Mouse (Mus musculus) retina, postnatal 7 days (tissue): Measurements from ENCODE around the gene Klrb1.

Source experiments
- DNase-seq: peaks from one replicate; pipeline ENCODE4 v3.0.0-alpha.2; 2012; ENCODE audit warnings: low read depth, low spot score

Klrb1 gene

DNA sequence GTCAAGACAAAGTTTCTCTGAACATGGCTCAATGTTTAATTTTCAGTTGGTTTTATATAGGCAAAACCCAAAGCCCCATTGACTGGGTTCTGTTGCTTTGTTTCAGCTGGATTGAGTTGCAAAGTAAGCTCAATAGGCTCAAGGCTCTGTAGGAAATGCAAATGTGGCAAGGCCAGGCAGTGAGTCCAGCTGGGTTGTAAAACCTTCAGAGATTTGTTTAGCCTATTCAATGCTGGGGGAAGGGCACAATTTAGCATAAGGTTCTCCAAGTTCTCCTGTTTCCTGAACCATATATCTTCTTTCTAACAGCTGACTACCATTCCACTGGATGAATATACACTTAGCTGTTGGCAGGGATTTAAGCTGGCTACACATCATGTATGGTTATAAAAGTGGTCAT lies 12.0 kb upstream of the Klrb1 start:
- no peak for DNase-seq

DNA sequence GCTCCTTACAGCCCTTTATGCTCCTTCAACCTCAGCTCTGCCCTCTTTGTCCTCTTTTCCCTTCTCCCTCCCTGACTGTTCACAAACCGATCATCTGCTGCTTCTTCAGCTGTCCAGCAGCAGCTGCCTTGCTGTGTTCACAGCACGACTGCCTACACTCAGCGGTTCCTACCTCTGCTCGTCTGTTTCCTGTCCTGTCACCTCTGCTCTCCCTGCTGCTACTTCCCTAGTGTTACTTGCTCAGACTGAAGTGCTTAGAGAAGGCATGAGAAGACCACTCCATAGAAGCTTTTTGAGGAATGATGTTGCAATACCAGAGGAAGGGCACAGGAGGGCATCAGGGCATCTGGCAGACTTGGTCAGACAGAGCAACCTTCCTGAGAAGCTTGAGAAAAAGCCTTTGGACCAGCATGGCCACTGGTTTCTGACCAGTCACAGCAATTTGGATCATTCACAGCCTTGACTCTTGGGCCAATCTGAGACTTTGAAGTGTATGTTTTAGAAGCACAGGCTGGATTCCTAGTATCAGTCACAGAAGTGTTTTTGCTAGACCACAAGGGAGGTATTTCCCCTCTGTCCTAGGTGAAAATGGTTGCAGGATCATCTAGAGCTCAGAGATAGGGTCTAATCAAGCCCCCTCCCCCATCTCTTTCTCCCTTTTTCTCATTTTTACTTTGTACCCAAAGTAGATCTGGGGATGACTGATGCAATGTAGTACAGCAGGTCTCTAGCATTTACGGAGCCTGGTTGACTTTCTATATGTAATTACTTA lies 11.2 kb upstream of the Klrb1 start:
- no peak for DNase-seq

DNA sequence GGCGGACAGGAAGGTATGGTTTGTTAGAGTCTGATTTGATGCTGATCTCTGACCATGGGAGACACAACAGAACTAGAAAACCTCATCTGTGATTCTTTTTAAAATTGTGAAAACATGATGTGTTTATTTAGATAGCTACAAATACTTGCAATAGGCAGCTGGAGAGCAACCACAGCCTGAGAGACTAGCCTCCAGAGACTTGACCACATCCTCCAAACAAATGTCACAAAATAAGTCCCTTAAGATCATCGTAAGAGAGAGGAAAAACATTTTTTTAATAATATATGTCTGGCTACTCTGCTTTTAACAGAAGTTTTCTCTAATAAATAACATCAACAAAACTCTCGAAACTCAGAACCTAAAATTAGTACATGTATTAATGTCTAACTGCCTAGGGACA lies 9.2 kb upstream of the Klrb1 start:
- no peak for DNase-seq

DNA sequence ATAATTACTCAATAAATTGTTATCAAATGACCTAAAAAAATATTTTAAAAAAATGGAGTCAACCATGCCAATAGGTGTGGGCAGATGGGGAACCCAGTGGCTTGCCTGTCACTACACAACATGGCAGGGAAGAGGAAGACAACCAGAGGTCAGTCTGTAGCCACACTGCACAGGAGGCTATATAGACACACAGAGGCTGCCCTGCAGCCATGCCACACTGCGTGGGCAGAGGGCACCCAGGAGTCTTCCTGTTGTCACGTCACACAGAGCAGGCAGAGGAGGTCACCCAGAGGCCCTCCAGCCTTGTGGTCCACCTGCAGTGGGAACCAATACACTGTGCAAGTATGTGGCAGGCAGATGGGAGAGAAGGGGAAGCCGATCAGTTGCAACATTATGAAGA lies 21.2 kb downstream of the Klrb1 start:
- DNase-seq, result no peak

DNA sequence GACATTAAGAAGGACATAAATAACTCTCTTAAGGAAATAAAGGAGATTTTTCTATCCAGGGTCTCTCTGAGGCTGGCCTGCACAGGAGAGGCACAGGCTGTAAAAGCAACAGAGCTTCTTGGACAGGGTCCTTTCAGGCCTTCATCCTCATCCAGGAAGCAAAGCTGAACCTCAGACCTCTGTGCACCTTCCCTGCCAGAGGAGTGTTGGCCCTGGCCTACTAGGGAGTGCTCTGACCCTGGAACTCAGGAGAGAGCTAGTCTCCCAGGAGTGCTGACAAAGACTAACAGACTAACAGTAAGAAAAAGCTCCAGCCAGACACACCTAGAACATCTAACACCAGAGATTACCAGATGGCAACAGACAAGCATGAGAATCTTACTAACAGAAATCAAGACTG lies 43.3 kb downstream of the Klrb1 start:
- DNase-seq, result no peak

DNA sequence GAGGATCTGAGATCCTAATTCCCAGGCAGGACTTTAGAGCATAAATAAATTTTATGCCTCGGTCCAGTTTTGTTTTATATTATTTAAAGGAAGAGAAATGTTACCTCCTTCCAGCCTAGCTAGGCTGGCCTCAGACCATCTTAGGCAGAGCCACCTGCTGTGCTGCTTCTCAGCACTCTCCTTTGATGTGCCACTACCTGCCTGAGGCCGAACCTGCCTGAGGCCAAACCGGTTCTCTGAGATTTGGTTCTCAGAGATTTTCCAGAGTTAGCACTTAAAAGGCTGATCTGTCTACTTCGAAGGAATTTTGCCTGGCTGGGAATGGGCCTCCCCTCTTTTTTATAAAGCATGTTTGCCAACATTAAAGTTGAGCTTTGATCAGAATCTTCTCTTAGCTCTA lies 52.9 kb downstream of the Klrb1 start:
- no peak for DNase-seq

DNA sequence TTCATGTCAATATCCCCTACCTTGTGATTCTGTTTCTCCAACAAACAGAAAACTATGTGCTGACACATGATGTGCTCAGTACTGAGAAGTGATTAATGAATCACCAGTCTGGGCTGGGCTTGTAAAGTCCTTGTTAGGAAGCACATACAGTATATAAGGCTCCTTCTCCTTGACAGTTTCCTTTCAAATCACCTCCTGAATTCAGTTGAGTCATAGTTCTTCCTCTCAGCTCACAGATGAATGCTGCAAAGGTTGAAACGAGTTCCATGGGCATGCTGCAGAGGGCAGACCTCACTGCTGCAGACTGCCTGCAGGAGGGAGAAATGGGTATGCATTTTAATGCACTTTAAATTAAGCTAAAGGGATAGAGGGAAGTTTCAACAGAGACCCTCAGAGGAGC lies 60.7 kb downstream of the Klrb1 start, which contains the start of gene Clec2h:
Gene Clec2h, plus strand, starts transcription at position 180 of the 400 bp plus-strand sequence.
- DNase-seq, result no peak

DNA sequence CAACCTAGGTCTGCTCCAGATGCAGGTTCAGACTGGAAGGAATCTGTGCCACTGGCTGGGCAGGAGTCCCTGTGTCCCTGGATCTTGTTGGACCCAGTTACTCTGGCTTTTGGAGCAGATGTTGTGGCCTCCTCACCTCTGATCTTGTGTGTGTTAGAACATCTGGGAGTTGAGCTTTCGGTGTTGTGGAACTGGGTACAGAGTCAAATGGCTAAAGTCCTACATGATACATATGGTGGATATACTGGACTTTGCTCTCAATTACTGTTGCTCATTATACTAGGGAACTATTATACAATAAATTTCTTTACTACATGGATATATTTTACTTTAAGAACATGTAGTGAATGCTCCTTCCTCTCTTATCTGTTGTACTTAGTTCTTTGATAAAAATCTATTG lies 61.6 kb downstream of the Klrb1 start:
- DNase-seq, result no peak
